Mouse (Mus musculus): ENCODE measurements around the gene Gm15517. TPM values are rescaled to one million over a fixed set of nuclear protein-coding genes. Genes with fewer than 3 reads are reported as not detected.
"Not testable (repeated sequence)": the region's sequence is repeated elsewhere in the genome, so short reads cannot be mapped to it uniquely, and the experiment has no call there.

Gene Gm15517
- polyA plus RNA-seq, 1 experiment from 2014 or later, result not detected

- Histone ChIP-seq H3K9ac (peak overlapping the region; percentile 92), H3K4me1 (peaks cover 26% of the 10 kb centered on the region), H3K9me3 (replicated peaks) (0 out of 2 replicates have a peak, but pooled peaks cover 2% of the 10 kb centered on the region), H3K27me3 (no peaks in the 10 kb centered on the region), H3K4me2 (replicated peaks) (peak overlapping the region; percentile 78), H3K27ac (no peak overlapping the region), H3K36me3 (peaks cover 43% of the 10 kb centered on the region), H3K4me3 (peak overlapping the region; percentile 88)
- ATAC-seq (ENCODE audit: low FRiP score), result no peak
- 96% methylated on average over 2 of the region's 2 CpGs for WGBS
Measured at GRCm38 (mm10) chr7:44247971-44248370, 13.3 kb upstream of the Gm15517 start.

- Histone ChIP-seq H3K9me3 (replicated peaks) (no peaks in the 10 kb centered on the region), H3K4me1 (peaks cover 26% of the 10 kb centered on the region), H3K9ac (no peak overlapping the region), H3K27me3 (no peaks in the 10 kb centered on the region), H3K36me3 (peaks cover 53% of the 10 kb centered on the region), H3K4me2 (replicated peaks) (no peak overlapping the region), H3K27ac (no peak overlapping the region), H3K4me3 (no peak overlapping the region)
- WGBS, result 90% methylated on average over 4 of the region's 4 CpGs
- ATAC-seq (ENCODE audit: low FRiP score), result no peak
Measured at GRCm38 (mm10) chr7:44249248-44249647, 12.0 kb upstream of the Gm15517 start.

- Histone ChIP-seq H3K4me1 (peaks cover 21% of the 10 kb centered on the region), H3K36me3 (peaks cover 59% of the 10 kb centered on the region)
- H3K27me3 ChIP-seq; H3K9me3 ChIP-seq (replicated peaks); H3K27ac ChIP-seq; H3K4me3 ChIP-seq; H3K9ac ChIP-seq; H3K4me2 ChIP-seq (replicated peaks); ATAC-seq (ENCODE audit: low FRiP score): not testable (repeated sequence)
- 90% methylated on average over 17 of the region's 17 CpGs for WGBS
Measured at GRCm38 (mm10) chr7:44250732-44251275, 10.4 kb upstream of the Gm15517 start.

DNA sequence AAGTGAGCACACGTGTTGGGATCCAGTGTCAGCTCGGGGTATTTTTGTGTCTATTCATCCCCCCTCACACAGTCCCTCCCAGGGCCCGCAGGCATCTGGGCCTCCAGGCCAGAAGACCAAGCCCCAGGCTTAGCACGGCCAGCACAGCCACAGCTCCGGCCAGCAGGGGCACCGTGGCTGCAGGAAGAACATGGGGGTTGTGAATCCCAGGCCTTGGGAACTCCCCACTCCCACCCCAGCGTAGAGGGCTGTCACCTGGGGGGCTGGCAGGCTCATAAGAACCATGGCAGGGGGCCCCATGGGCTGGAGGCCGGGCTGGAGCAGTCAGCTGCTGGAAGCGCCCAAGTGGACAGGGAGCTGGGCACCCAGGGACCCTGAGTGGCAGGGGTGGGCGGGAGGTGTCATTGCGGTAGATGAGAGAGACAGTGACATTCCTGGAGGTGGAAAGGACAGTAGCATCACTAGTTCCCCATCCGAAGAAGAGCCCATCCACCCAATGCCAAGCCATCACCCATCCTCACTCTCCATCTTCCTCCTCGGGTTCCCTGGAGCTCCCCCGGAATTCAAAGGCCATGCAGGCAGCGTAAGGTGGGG, 8.1 kb upstream of the Gm15517 start:
- ATAC-seq (ENCODE audit: low FRiP score), result 0 out of 2 replicates have a peak, but pooled peaks have one; percentile 14
- Histone ChIP-seq H3K4me3 (no peak overlapping the region), H3K27ac (no peak overlapping the region), H3K27me3 (no peaks in the 10 kb centered on the region), H3K4me2 (replicated peaks) (no peak overlapping the region), H3K9ac (no peak overlapping the region), H3K4me1 (peaks cover 14% of the 10 kb centered on the region), H3K36me3 (peaks cover 59% of the 10 kb centered on the region), H3K9me3 (replicated peaks) (no peaks in the 10 kb centered on the region)
- 60% methylated on average over 15 of the region's 15 CpGs for WGBS

- ATAC-seq (ENCODE audit: low FRiP score), result no peak
- Histone ChIP-seq H3K4me2 (replicated peaks) (no peak overlapping the region), H3K36me3 (peaks cover 43% of the 10 kb centered on the region), H3K9ac (no peak overlapping the region), H3K27me3 (no peaks in the 10 kb centered on the region), H3K4me1 (no peaks in the 10 kb centered on the region), H3K9me3 (replicated peaks) (no peaks in the 10 kb centered on the region), H3K4me3 (no peak overlapping the region), H3K27ac (no peak overlapping the region)
- 92% methylated on average over 6 of the region's 6 CpGs for WGBS
Measured at GRCm38 (mm10) chr7:44254930-44255329, 6.3 kb upstream of the Gm15517 start.

DNA sequence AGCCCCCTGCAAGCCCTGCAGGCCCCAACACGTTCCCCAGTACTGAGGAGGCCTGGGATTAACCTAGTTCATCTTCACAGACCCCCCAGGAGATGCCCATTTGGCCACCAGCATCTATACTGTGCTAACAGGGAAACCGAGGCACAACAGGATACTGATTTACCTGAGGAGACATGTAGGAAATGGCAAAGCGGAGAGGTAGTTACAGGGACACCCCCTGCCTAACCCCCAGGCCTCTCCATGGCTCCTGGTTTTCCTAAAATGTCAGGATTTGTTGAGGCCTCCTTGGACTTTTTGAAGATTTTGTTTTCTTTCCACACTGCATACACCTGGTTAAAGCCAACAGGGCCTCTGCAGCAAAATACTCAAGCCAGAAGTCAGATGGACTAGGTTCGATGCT, 4.0 kb upstream of the Gm15517 start, which contains the start of gene Acp4:
Acp4 (minus strand) TSS at position 101 of the 400 bp plus-strand sequence.
- peaks cover 14% of the 10 kb centered on the region for H3K27me3 ChIP-seq
- ATAC-seq (ENCODE audit: low FRiP score), result no peak
- H3K9me3 ChIP-seq (replicated peaks), result no peaks in the 10 kb centered on the region
- H3K4me2 ChIP-seq (replicated peaks), result no peak within 1 kb of the TSS
- peaks cover 23% of the 10 kb centered on the region for H3K36me3 ChIP-seq
- no peak within 1 kb of the TSS for H3K9ac ChIP-seq
- no peak within 1 kb of the TSS for H3K27ac ChIP-seq
- 80% methylated on average over 4 of the region's 4 CpGs for WGBS
- no peak within 1 kb of the TSS for H3K4me3 ChIP-seq
- H3K4me1 ChIP-seq, result no peaks in the 10 kb centered on the region

- Histone ChIP-seq H3K4me2 (replicated peaks) (no peak overlapping the region), H3K9me3 (replicated peaks) (no peaks in the 10 kb centered on the region), H3K4me1 (peaks cover 5% of the 10 kb centered on the region; the same call in 1 of the 2 replicates), H3K9ac (no peak overlapping the region), H3K36me3 (no peaks in the 10 kb centered on the region), H3K27me3 (peaks cover 19% of the 10 kb centered on the region), H3K4me3 (no peak overlapping the region), H3K27ac (no peak overlapping the region)
- ATAC-seq (ENCODE audit: low FRiP score), result no peak
- 80% methylated on average over 6 of the region's 6 CpGs for WGBS
Measured at GRCm38 (mm10) chr7:44260410-44260809, 837 bp upstream of the Gm15517 start.

DNA sequence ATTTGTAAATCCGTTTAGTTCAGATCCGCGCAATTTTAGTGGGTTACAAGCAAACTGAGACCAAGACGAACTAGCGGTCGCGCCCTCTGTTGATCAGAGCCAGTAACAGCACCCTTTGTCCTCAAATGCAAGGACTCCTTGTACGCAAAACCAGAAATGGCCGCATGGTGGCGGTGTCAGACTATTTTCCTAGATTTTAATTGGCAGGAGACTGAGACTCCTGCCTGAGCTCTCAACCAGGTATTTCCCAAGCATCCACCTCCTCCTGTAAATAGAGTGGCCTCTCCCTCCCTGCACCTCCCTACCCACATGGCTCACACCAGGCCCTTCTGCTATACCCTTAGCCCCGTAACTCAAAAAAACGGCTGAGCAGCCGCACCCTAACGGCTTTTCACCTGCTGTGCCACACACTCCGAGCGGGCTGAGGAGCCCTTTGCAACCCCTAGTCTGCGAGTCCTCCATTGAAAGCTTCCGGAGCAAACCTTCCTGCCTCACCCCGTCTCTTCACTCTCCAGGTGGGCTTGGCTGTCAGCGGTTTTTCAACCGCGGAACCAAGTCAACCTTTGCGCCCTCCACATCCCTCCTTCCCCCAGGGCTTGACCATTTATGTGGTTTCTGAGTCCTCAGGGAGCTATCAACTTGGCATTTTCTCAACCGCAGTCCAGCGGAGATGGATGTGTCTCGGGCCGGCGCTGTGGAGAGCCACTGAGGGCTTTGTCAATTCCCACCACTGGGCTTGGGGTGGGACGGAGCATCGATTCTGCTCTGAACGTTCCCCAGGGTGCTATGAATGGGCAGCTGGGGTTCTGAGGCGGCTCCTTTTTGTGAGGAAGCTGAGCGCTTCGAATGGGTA, 1.8 kb downstream of the Gm15517 start:
- H3K36me3 ChIP-seq, result no peaks in the 10 kb centered on the region
- peak; percentile 78 for ATAC-seq (ENCODE audit: low FRiP score)
- H3K4me1 ChIP-seq, result peaks cover 5% of the 10 kb centered on the region; the same call in 1 of the 2 replicates
- H3K9me3 ChIP-seq (replicated peaks), result no peaks in the 10 kb centered on the region
- peak overlapping the region; percentile 57; the same call in 1 of the 2 replicates for H3K27ac ChIP-seq
- H3K4me3 ChIP-seq, result peak overlapping the region; percentile 25
- WGBS, result 1% methylated on average over 34 of the region's 34 CpGs
- peak overlapping the region; percentile 43 for H3K9ac ChIP-seq
- peaks cover 28% of the 10 kb centered on the region for H3K27me3 ChIP-seq
- H3K4me2 ChIP-seq (replicated peaks), result peak overlapping the region; percentile 52

- Histone ChIP-seq H3K4me1 (peaks cover 3% of the 10 kb centered on the region; the same call in 1 of the 2 replicates), H3K9ac (no peak overlapping the region), H3K36me3 (no peaks in the 10 kb centered on the region), H3K4me2 (replicated peaks) (no peak overlapping the region), H3K4me3 (no peak overlapping the region), H3K27me3 (peaks cover 20% of the 10 kb centered on the region), H3K27ac (no peak overlapping the region), H3K9me3 (replicated peaks) (no peaks in the 10 kb centered on the region)
- no peak for ATAC-seq (ENCODE audit: low FRiP score)
- WGBS, result 85% methylated on average over 11 of the region's 11 CpGs
Measured at GRCm38 (mm10) chr7:44268117-44268516, 6.9 kb downstream of the Gm15517 start.

DNA sequence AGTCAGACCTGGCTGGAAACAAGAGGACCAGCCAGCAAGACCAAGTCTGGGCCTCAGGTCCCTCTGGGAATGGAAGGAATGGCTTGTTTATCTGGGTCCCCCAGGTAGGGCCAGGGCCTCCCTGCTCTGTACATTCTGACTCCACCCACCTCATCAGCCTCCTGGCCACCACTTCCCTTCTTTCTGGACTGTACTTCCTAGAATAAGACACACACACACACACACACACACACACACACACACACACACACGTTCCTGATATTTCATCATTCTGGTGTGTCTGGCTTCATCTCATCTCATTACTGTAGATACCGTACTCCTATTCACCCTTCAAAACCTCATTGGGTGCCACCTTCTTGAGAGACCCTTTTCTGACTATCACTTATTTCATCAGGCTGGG, 8.2 kb downstream of the Gm15517 start:
- Histone ChIP-seq H3K27ac (no peak overlapping the region), H3K4me1 (no peaks in the 10 kb centered on the region), H3K9me3 (replicated peaks) (no peaks in the 10 kb centered on the region), H3K4me2 (replicated peaks) (no peak overlapping the region), H3K9ac (no peak overlapping the region), H3K36me3 (no peaks in the 10 kb centered on the region), H3K27me3 (peaks cover 27% of the 10 kb centered on the region), H3K4me3 (no peak overlapping the region)
- 82% methylated on average over 2 of the region's 2 CpGs for WGBS
- ATAC-seq (ENCODE audit: low FRiP score), result no peak

GRCm38 (mm10) chr7:44271309-44271708, 10.1 kb downstream of the Gm15517 start:
- Histone ChIP-seq H3K9me3 (replicated peaks) (no peaks in the 10 kb centered on the region), H3K27me3 (peaks cover 32% of the 10 kb centered on the region), H3K27ac (no peak overlapping the region), H3K4me2 (replicated peaks) (no peak overlapping the region), H3K36me3 (no peaks in the 10 kb centered on the region), H3K9ac (no peak overlapping the region), H3K4me1 (no peaks in the 10 kb centered on the region), H3K4me3 (no peak overlapping the region)
- WGBS, result 78% methylated on average over 2 of the region's 2 CpGs
- ATAC-seq (ENCODE audit: low FRiP score), result no peak

DNA sequence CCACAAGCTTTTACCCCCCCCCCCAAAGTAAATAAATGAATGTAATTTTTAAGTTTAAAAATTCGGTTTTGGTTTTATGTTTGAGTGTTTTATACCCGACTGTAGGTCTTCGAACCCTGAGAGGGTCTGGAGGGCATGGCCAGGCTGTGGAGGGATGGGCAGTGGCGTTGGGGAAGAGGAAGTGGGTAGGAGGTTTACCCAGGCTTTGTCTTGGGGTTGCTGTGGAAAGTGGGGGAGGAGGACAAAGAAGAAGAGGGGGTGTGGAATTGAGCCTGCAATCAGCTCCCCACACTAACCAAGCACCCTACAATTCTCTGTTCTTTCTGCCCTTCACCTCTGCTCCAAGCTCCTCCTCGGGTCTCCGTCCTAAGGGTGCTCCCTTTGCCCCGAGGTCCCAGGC, 11.3 kb downstream of the Gm15517 start:
- no peaks in the 10 kb centered on the region for H3K36me3 ChIP-seq
- no peak for ATAC-seq (ENCODE audit: low FRiP score)
- 88% methylated on average over 7 of the region's 7 CpGs for WGBS
- no peak overlapping the region for H3K4me2 ChIP-seq (replicated peaks)
- H3K9me3 ChIP-seq (replicated peaks), result no peaks in the 10 kb centered on the region
- peaks cover 28% of the 10 kb centered on the region for H3K27me3 ChIP-seq
- no peak overlapping the region for H3K27ac ChIP-seq
- H3K9ac ChIP-seq, result no peak overlapping the region
- no peak overlapping the region for H3K4me3 ChIP-seq
- H3K4me1 ChIP-seq, result no peaks in the 10 kb centered on the region
